ENCODE assay signal across 11 mouse cellular contexts in the genomic region with DNA sequence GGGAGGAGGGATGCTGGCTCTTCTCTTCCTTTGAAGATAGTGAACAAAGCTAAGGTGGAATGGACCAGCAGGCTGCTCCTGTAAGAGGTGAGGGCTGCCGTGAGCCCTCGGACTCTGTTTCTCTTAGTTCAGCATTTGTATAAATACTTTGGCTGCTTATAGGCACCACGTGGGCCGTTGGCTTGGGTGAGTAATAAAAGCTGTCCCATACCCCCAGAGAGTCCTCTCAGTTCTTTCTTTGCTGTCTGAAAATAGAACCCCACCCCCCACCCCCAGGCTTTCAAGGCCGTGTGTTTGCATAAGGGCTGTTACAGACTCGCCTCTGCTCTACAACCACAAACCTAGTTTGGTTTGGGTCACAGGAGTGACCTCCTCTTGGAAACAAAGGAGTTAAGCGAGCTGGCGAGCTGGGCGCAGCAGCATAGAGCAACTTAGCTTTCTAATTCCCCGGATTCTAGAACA. TPM values are rescaled to one million over a fixed set of nuclear protein-coding genes. Genes with fewer than 3 reads are reported as not detected.
A peak's percentile ranks its signal among the peaks of the same experiment; 100 is the strongest.
DNase-seq lines count a peak whose midpoint lies in the region; ATAC-seq and TF ChIP-seq lines count a peak whose summit lies in the region.
"Had no signal": no experiment of that assay in that cellular context is flagged by ENCODE, and none has a peak within 500 bp of the region (broad histone marks: within the 10 kb centered on the region; RNA-seq: fewer than 3 reads in every experiment).

No protein-coding gene starts in this region.

- H3K4me3 ChIP-seq in heart, postnatal 0 days (ENCODE audit: low read depth, low read length) = no peak overlapping the region
- H3K4me3 ChIP-seq in ES-E14 (ENCODE audit: insufficient read depth in 1 of 2, low read depth in 1 of 2, low read length in 2 of 2, poor library complexity in 1 of 2, severe bottlenecking in 1 of 2) = peak overlapping the region in 1 of 2 experiments; percentile 42; a peak in 1 of 4 replicates
- no peak overlapping the region for H3K4me3 ChIP-seq in embryonic facial prominence, embryonic 11.5 days (ENCODE audit: low read depth, low read length)
- no peak overlapping the region for H3K4me3 ChIP-seq in midbrain, embryonic 15.5 days
- H3K4me3 ChIP-seq: embryonic facial prominence, embryonic 12.5 days; megakaryocyte, embryonic 14.5 days had no signal

- no peak for TF ChIP-seq CTCF in heart, postnatal 0 days (IDR thresholded peaks at IDR 0.05; ENCODE audit: low read depth)

- peak overlapping the region; percentile 51 for H3K27ac ChIP-seq in heart, postnatal 0 days (ENCODE audit: low read depth)
- no peak overlapping the region for H3K27ac ChIP-seq in ES-E14 (ENCODE audit: insufficient read depth, low read depth, low read length, poor library complexity, severe bottlenecking)
- H3K27ac ChIP-seq in embryonic facial prominence, embryonic 11.5 days (replicated peaks; ENCODE audit: low read depth, low read length) = no peak overlapping the region
- H3K27ac ChIP-seq in midbrain, embryonic 15.5 days = no peak overlapping the region
- H3K27ac ChIP-seq: embryonic facial prominence, embryonic 12.5 days had no signal

- no peaks in the 10 kb centered on the region for H3K9me3 ChIP-seq in heart, postnatal 0 days (replicated peaks; ENCODE audit: control insufficient read depth, low read length)
- H3K9me3 ChIP-seq in ES-E14 (ENCODE audit: control insufficient read depth, insufficient read depth, low read depth, low read length) = no peaks in the 10 kb centered on the region
- H3K9me3 ChIP-seq in embryonic facial prominence, embryonic 11.5 days (replicated peaks; ENCODE audit: control insufficient read depth, low read length) = no peaks in the 10 kb centered on the region
- no peaks in the 10 kb centered on the region for H3K9me3 ChIP-seq in midbrain, embryonic 15.5 days
- H3K9me3 ChIP-seq: embryonic facial prominence, embryonic 12.5 days had no signal

- H3K4me1 ChIP-seq in heart, postnatal 0 days (ENCODE audit: control insufficient read depth, insufficient read depth) = peaks cover 8% of the 10 kb centered on the region; the same call in 1 of the 2 replicates
- peaks cover 1 to 8% of the 10 kb centered on the region in 2 experiments; a peak in 1 of 4 replicates for H3K4me1 ChIP-seq in ES-E14 (ENCODE audit: control insufficient read depth in 2 of 2, insufficient read depth in 2 of 2, low read length in 2 of 2, poor library complexity in 1 of 2)
- H3K4me1 ChIP-seq in embryonic facial prominence, embryonic 11.5 days (ENCODE audit: control insufficient read depth, insufficient read depth, low read length) = no peaks in the 10 kb centered on the region
- peaks cover 3% of the 10 kb centered on the region; the same call in 1 of the 2 replicates for H3K4me1 ChIP-seq in midbrain, embryonic 15.5 days
- H3K4me1 ChIP-seq: embryonic facial prominence, embryonic 12.5 days; megakaryocyte, embryonic 14.5 days had no signal

- in situ Hi-C loops in ES-E14 (cut with MboI; ENCODE audit: low sequenced_read_pairs in 2 of 2, unreplicated experiment in 2 of 2) = no loop called here

- no peak overlapping the region for H3K4me2 ChIP-seq in heart, postnatal 0 days (ENCODE audit: low read depth, low read length)
- no peak overlapping the region for H3K4me2 ChIP-seq in embryonic facial prominence, embryonic 11.5 days (ENCODE audit: low read depth, low read length)
- H3K4me2 ChIP-seq in midbrain, embryonic 15.5 days = no peak overlapping the region
- H3K4me2 ChIP-seq: embryonic facial prominence, embryonic 12.5 days had no signal

- DNase-seq in heart, postnatal 0 days (ENCODE audit: low spot score) = peak; percentile 25
- DNase-seq in heart, postnatal 14 days = no peak
- peak; percentile 9 for DNase-seq in ES-E14 (ENCODE audit: low read depth, low spot score)
- peak; percentile 28 for DNase-seq in embryonic facial prominence, embryonic 11.5 days (ENCODE audit: low spot score)
- no peak for DNase-seq in cerebellum, postnatal 25 days
- DNase-seq in urinary bladder, postnatal 36 days (ENCODE audit: low spot score in 2 of 2) = no peak
- DNase-seq: kidney, postnatal 36 days had no signal

- H3K27me3 ChIP-seq in heart, postnatal 0 days (ENCODE audit: control insufficient read depth, insufficient read depth, low read length) = no peaks in the 10 kb centered on the region
- no peaks in the 10 kb centered on the region for H3K27me3 ChIP-seq in embryonic facial prominence, embryonic 11.5 days (ENCODE audit: control insufficient read depth, insufficient read depth, low read length)
- no peaks in the 10 kb centered on the region for H3K27me3 ChIP-seq in midbrain, embryonic 15.5 days (replicated peaks)
- H3K27me3 ChIP-seq: embryonic facial prominence, embryonic 12.5 days had no signal

- intact Hi-C loops in heart, postnatal 14 days (cut with DNase I) = no loop called here

- peak; percentile 57 for ATAC-seq in heart, postnatal 0 days (ENCODE audit: insufficient read depth, low read depth)
- ATAC-seq in embryonic facial prominence, embryonic 11.5 days (replicated peaks; ENCODE audit: insufficient number of reproducible peaks, low FRiP score, low TSS enrichment, low read depth) = peak; percentile 59
- ATAC-seq in midbrain, embryonic 15.5 days (replicated peaks) = peak; percentile 59; the same call in 1 of the 2 replicates
- ATAC-seq in megakaryocyte progenitor cell, adult 5-6 weeks (replicated peaks; ENCODE audit: poor library complexity) = no peak

- TF ChIP-seq EP300 in heart, postnatal 0 days (IDR thresholded peaks at IDR 0.05; ENCODE audit: low read depth) = no peak

- 26% methylated on average over 10 of the region's 10 CpGs for WGBS in heart, postnatal 0 days
- WGBS in embryonic facial prominence, embryonic 11.5 days = 22% methylated on average over 10 of the region's 10 CpGs
- WGBS in midbrain, embryonic 15.5 days = 28% methylated on average over 10 of the region's 10 CpGs

- H3K36me3 ChIP-seq in heart, postnatal 0 days (replicated peaks; ENCODE audit: control insufficient read depth, insufficient read depth, low read length) = no peaks in the 10 kb centered on the region
- no peaks in the 10 kb centered on the region for H3K36me3 ChIP-seq in ES-E14 (ENCODE audit: control insufficient read depth, insufficient read depth, low read length, poor library complexity, severe bottlenecking)
- H3K36me3 ChIP-seq in embryonic facial prominence, embryonic 11.5 days (replicated peaks; ENCODE audit: control insufficient read depth, insufficient read depth, low read depth, low read length) = no peaks in the 10 kb centered on the region
- no peaks in the 10 kb centered on the region for H3K36me3 ChIP-seq in midbrain, embryonic 15.5 days (replicated peaks)
- H3K36me3 ChIP-seq: embryonic facial prominence, embryonic 12.5 days had no signal

- 0 out of 2 replicates have a peak overlapping the region, but pooled peaks have one; percentile 20 for H3K9ac ChIP-seq in heart, postnatal 0 days (replicated peaks; ENCODE audit: low read depth, low read length)
- no peak overlapping the region for H3K9ac ChIP-seq in ES-E14 (ENCODE audit: insufficient read depth, low read depth, low read length, poor library complexity, severe bottlenecking)
- H3K9ac ChIP-seq in embryonic facial prominence, embryonic 11.5 days (replicated peaks; ENCODE audit: low read length) = no peak overlapping the region
- H3K9ac ChIP-seq in midbrain, embryonic 15.5 days = no peak overlapping the region
- H3K9ac ChIP-seq: embryonic facial prominence, embryonic 12.5 days had no signal

TF ChIP-seq in ES-E14, 5 proteins besides CTCF, POLR2A, EP300 and RAD21:
- TF ChIP-seq ZC3H11A (IDR thresholded peaks at IDR 0.05; ENCODE audit: borderline replicate concordance, low read depth, low read length) = no peak
- TF ChIP-seq ZNF384 (IDR thresholded peaks at IDR 0.05; ENCODE audit: low read depth, low read length) = no peak
- no peak for TF ChIP-seq MAFK (IDR thresholded peaks at IDR 0.05; ENCODE audit: insufficient read depth, low read depth, low read length)
- TF ChIP-seq HCFC1 (IDR thresholded peaks at IDR 0.05; ENCODE audit: borderline replicate concordance, insufficient read depth, low read length) = no peak
- TF ChIP-seq CHD2 (IDR thresholded peaks at IDR 0.05; ENCODE audit: low read depth, low read length) = no peak
TF ChIP-seq in ES-E14: peak in this region for 0.

RNA-seq across cellular contexts. Expression of a gene that starts 35.0 kb away (rescaled TPM):
- total RNA-seq in heart, postnatal 0 days (2014; rRNA removed; ENCODE audit: low replicate concordance) = 9.5 and 13.0 TPM in 2 replicates
- 15.8 and 16.1 TPM in 2 replicates for polyA plus RNA-seq in heart, postnatal 0 days (2015; fragmentation: Nextera tagmentation; extraction: Ambion mirVana)
- 10 to 100 TPM; 14.2 to 14.9 TPM for total RNA-seq in heart, postnatal 14 days (2021)
- 26.4 and 27.5 TPM in 2 replicates for total RNA-seq in ES-E14 (2012; rRNA removed)
- polyA plus RNA-seq in embryonic facial prominence, embryonic 11.5 days (2014; fragmentation: Nextera tagmentation; extraction: Ambion mirVana) = 22.2 and 25.5 TPM in 2 replicates
- 33.8 and 37.0 TPM in 2 replicates for polyA plus RNA-seq in midbrain, embryonic 15.5 days (2015; fragmentation: Nextera tagmentation; extraction: Ambion mirVana)
- total RNA-seq in megakaryocyte progenitor cell, adult 5-6 weeks (2015) = 14.6 and 16.6 TPM in 2 replicates
- 23.6 and 24.9 TPM in 2 replicates for total RNA-seq in megakaryocyte progenitor cell, adult 5-6 weeks (2017)

RNA-seq across cellular contexts. Expression of a gene that starts 35.2 kb away (rescaled TPM):
- 10.1 and 12.5 TPM in 2 replicates for total RNA-seq in heart, postnatal 0 days (2014; rRNA removed; ENCODE audit: low replicate concordance)
- polyA plus RNA-seq in heart, postnatal 0 days (2015; fragmentation: Nextera tagmentation; extraction: Ambion mirVana) = 11.9 and 12.4 TPM in 2 replicates
- total RNA-seq in heart, postnatal 14 days (2021) = 10 to 100 TPM; 29.3 to 32.7 TPM
- total RNA-seq in ES-E14 (2012; rRNA removed) = 46.7 and 48.2 TPM in 2 replicates
- 76.8 and 79.0 TPM in 2 replicates for polyA plus RNA-seq in embryonic facial prominence, embryonic 11.5 days (2014; fragmentation: Nextera tagmentation; extraction: Ambion mirVana)
- 54.0 and 57.5 TPM in 2 replicates for polyA plus RNA-seq in midbrain, embryonic 15.5 days (2015; fragmentation: Nextera tagmentation; extraction: Ambion mirVana)
- total RNA-seq in megakaryocyte progenitor cell, adult 5-6 weeks (2015) = 35.1 and 40.4 TPM in 2 replicates
- 19.7 and 21.7 TPM in 2 replicates for total RNA-seq in megakaryocyte progenitor cell, adult 5-6 weeks (2017)

RNA-seq across cellular contexts. Expression of a gene that starts 49.7 kb away (rescaled TPM):
- 82.8 and 86.0 TPM in 2 replicates for total RNA-seq in heart, postnatal 0 days (2014; rRNA removed; ENCODE audit: low replicate concordance)
- polyA plus RNA-seq in heart, postnatal 0 days (2015; fragmentation: Nextera tagmentation; extraction: Ambion mirVana) = 26.3 and 36.1 TPM in 2 replicates
- 100 to 1,000 TPM; 136 to 185 TPM for total RNA-seq in heart, postnatal 14 days (2021)
- total RNA-seq in ES-E14 (2012; rRNA removed) = 6.3 and 8.0 TPM in 2 replicates
- polyA plus RNA-seq in embryonic facial prominence, embryonic 11.5 days (2014; fragmentation: Nextera tagmentation; extraction: Ambion mirVana) = 3.4 and 3.9 TPM in 2 replicates
- polyA plus RNA-seq in midbrain, embryonic 15.5 days (2015; fragmentation: Nextera tagmentation; extraction: Ambion mirVana) = 14.5 and 17.5 TPM in 2 replicates
- 0.22 and 0.27 TPM in 2 replicates for total RNA-seq in megakaryocyte progenitor cell, adult 5-6 weeks (2015)
- total RNA-seq in megakaryocyte progenitor cell, adult 5-6 weeks (2017) = 0.10 TPM in 1 of 2 replicates, not detected in the other

Comparison
In these comparisons a context has a peak if more than half of its experiments do, and no peak if none do; other contexts are left out.
1. DNase-seq: peak in heart, postnatal 0 days (single experiment), ES-E14 (single experiment) and embryonic facial prominence, embryonic 11.5 days (single experiment); none in heart, postnatal 14 days (0 of 2), cerebellum, postnatal 25 days (0 of 2) and urinary bladder, postnatal 36 days (0 of 2).